Comparison of ENCODE assay signal across 8 mouse cellular contexts in the genomic region with DNA sequence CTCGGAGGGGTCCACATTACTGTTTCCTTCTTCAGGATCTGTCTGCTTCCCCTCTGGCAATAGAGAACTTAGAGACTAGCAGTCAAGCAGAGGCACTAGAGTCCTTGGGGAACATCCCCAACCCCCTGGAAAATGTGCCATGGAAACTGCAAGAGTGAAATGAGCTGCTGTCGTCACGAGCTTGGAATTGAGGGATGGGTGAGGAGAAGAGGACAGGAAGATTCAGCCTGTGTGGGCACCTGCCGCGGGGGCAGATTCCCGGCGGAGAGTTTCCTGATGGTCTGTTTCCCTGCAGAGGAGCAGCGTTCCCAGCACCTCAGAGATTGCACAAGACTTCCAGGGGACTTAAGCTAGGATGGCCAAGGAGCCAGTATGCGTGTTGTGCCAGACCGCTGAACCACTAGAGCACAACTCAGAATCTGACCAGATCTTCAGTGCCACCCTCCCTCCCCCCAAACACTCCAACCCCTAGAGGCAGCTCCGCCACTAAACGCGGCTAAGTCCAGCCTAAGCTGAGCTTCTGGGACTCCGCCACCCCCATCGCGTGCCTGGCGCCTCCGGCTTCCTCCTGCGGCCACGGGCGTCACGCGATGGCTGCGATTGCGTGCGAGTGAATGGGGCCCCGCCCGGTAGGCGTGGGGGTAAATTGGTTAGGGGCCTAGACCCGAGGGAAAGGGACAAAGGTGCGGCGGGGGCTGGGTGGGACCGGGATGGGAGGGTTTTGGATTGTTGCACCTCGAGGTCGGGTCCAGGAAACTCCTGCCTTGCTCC. TPM values are rescaled to one million over a fixed set of nuclear protein-coding genes. Genes with fewer than 3 reads are reported as not detected.
DNase-seq lines count a peak whose midpoint lies in the region; ATAC-seq and TF ChIP-seq lines count a peak whose summit lies in the region.

No protein-coding gene starts in this region.

- DNase-seq in CH12.LX (ENCODE audit: extremely low read depth) = peak; percentile 41
- peak; percentile 25 to 35 for DNase-seq in adrenal gland, postnatal 4 days (ENCODE audit: low spot score in 2 of 2)
- peak; percentile 21 to 31 for DNase-seq in frontal cortex, postnatal 36 days (ENCODE audit: low spot score in 2 of 2)
- DNase-seq in layer of hippocampus, postnatal 36 days = peak; percentile 20 to 24
- peak; percentile 71 for DNase-seq in lung, postnatal 36 days
- DNase-seq in ovary, postnatal 14 days (ENCODE audit: low spot score) = peak; percentile 34
- peak; percentile 69 for DNase-seq in thymus, postnatal 4 days

- no peak for TF ChIP-seq EP300 in CH12.LX (IDR thresholded peaks at IDR 0.05; ENCODE audit: low read length)

- dilution Hi-C loops in CH12.LX (cut with MboI; ENCODE audit: extremely low pct_ligation_motif_present, extremely low pct_unique_long_range_greater_than_20kb, low sequenced_read_pairs) = no loop called here

- peak; percentile 88 for ATAC-seq in hindbrain, embryonic 13.5 days (ENCODE audit: low FRiP score)

- H3K27me3 ChIP-seq in CH12.LX (replicated peaks) = no peaks in the 10 kb centered on the region
- H3K27me3 ChIP-seq in hindbrain, embryonic 13.5 days = peaks cover 5% of the 10 kb centered on the region

- no peak for TF ChIP-seq CTCF in CH12.LX (conservative IDR thresholded peaks at IDR 0.05 in 1 of 2, IDR thresholded peaks at IDR 0.05 in 1 of 2; ENCODE audit: low read depth in 2 of 2, low read length in 2 of 2)

- TF ChIP-seq POLR2A in CH12.LX (IDR thresholded peaks at IDR 0.05; ENCODE audit: low read depth, low read length) = no peak

- H3K36me3 ChIP-seq in CH12.LX (replicated peaks in 1 of 2; ENCODE audit: control insufficient read depth in 1 of 2, insufficient read depth in 1 of 2, low read length in 1 of 2) = no peaks in the 10 kb centered on the region
- no peaks in the 10 kb centered on the region for H3K36me3 ChIP-seq in hindbrain, embryonic 13.5 days

- no peaks in the 10 kb centered on the region for H3K9me3 ChIP-seq in CH12.LX (replicated peaks; ENCODE audit: low read length)
- H3K9me3 ChIP-seq in hindbrain, embryonic 13.5 days = no peaks in the 10 kb centered on the region

- H3K4me2 ChIP-seq in CH12.LX (ENCODE audit: insufficient read depth, low read depth, poor library complexity, severe bottlenecking) = peak overlapping the region; percentile 25; the same call in 1 of the 2 replicates
- peak overlapping the region; percentile 91 for H3K4me2 ChIP-seq in hindbrain, embryonic 13.5 days

- peaks cover 0 to 9% of the 10 kb centered on the region in 2 experiments; a peak in 1 of 4 replicates for H3K4me1 ChIP-seq in CH12.LX (ENCODE audit: control insufficient read depth in 1 of 2, insufficient read depth in 2 of 2)
- H3K4me1 ChIP-seq in hindbrain, embryonic 13.5 days (replicated peaks) = peaks cover 7% of the 10 kb centered on the region; the same call in 1 of the 2 replicates

- no peak overlapping the region for H3K9ac ChIP-seq in CH12.LX (ENCODE audit: insufficient read depth, low read depth)
- peak overlapping the region; percentile 75 for H3K9ac ChIP-seq in hindbrain, embryonic 13.5 days

- H3K27ac ChIP-seq in CH12.LX (ENCODE audit: insufficient read depth, low read depth) = no peak overlapping the region
- H3K27ac ChIP-seq in hindbrain, embryonic 13.5 days = no peak overlapping the region

- H3K79me2 ChIP-seq in CH12.LX (replicated peaks; ENCODE audit: control insufficient read depth, extremely low read depth, insufficient read depth, poor library complexity, severe bottlenecking) = no peaks in the 10 kb centered on the region

- H3K4me3 ChIP-seq in CH12.LX (replicated peaks in 1 of 3; ENCODE audit: low read depth in 2 of 3, low read length in 2 of 3, poor library complexity in 1 of 3) = peak overlapping the region; percentile 37 to 48 (median 41)
- peak overlapping the region; percentile 52 for H3K4me3 ChIP-seq in hindbrain, embryonic 13.5 days

- 3% methylated on average over 35 of the region's 35 CpGs for WGBS in hindbrain, embryonic 13.5 days

- in situ Hi-C loops in CH12.LX (cut with MboI; ENCODE audit: low pct_ligation_motif_present, low pct_unique_long_range_greater_than_20kb, low sequenced_read_pairs) = no loop called here

- TF ChIP-seq RAD21 in CH12.LX (IDR thresholded peaks at IDR 0.05; ENCODE audit: low read depth, low read length) = no peak

TF ChIP-seq in CH12.LX, 34 proteins besides CTCF, POLR2A, EP300 and RAD21:
- TF ChIP-seq BHLHE40 (IDR thresholded peaks at IDR 0.05; ENCODE audit: low read depth, low read length) = peak; percentile 95
- TF ChIP-seq MAZ (IDR thresholded peaks at IDR 0.05; ENCODE audit: low read depth, low read length) = 0 out of 2 replicates have a peak, but pooled peaks have one; percentile 9
- TF ChIP-seq USF1 (IDR thresholded peaks at IDR 0.05; ENCODE audit: low read depth, low read length) = no peak
- TF ChIP-seq TCF12 (IDR thresholded peaks at IDR 0.05; ENCODE audit: low read depth, low read length) = peak; percentile 37; the same call in 1 of the 2 replicates
- peak; percentile 33; the same call in 1 of the 2 replicates for TF ChIP-seq NRF1 (IDR thresholded peaks at IDR 0.05; ENCODE audit: low read depth, low read length)

RNA-seq across cellular contexts. Expression of a gene that starts 32.5 kb away (rescaled TPM):
- total RNA-seq in CH12.LX (2012; rRNA removed) (0.84 and 1.0 TPM in 2 replicates), CH12.LX (2014; rRNA removed) (1.0 and 1.2 TPM in 2 replicates)
- 0.90 and 1.0 TPM in 2 replicates for polyA plus RNA-seq in CH12.LX (2012; ENCODE audit: insufficient read length, low read depth)
- total RNA-seq in adrenal gland, postnatal 4 days (2021) = 1 to 10 TPM; 2.3 to 2.4 TPM
- polyA plus RNA-seq in hindbrain, embryonic 13.5 days (2015; fragmentation: Nextera tagmentation; extraction: Ambion mirVana) = 0.49 and 0.61 TPM in 2 replicates
- total RNA-seq in layer of hippocampus, postnatal 36 days (2021) = 1 to 10 TPM in 1 of 2 experiments, under 1 TPM in 1; 0.80 to 1.2 TPM

RNA-seq across cellular contexts. Expression of a gene that starts 51.1 kb away (rescaled TPM):
- total RNA-seq in CH12.LX (2012; rRNA removed) (23.3 and 27.7 TPM in 2 replicates), CH12.LX (2014; rRNA removed) (26.5 and 27.3 TPM in 2 replicates)
- polyA plus RNA-seq in CH12.LX (2012; ENCODE audit: insufficient read length, low read depth) = 28.9 and 40.1 TPM in 2 replicates
- 10 to 100 TPM; 57.6 to 62.6 TPM for total RNA-seq in adrenal gland, postnatal 4 days (2021)
- polyA plus RNA-seq in hindbrain, embryonic 13.5 days (2015; fragmentation: Nextera tagmentation; extraction: Ambion mirVana) = 113 and 114 TPM in 2 replicates
- total RNA-seq in layer of hippocampus, postnatal 36 days (2021) = 10 to 100 TPM; 70.1 to 72.4 TPM

RNA-seq across cellular contexts. Expression of a gene that starts 57.7 kb away (rescaled TPM):
- total RNA-seq in CH12.LX (2012; rRNA removed) (124 and 134 TPM in 2 replicates), CH12.LX (2014; rRNA removed) (213 and 246 TPM in 2 replicates)
- polyA plus RNA-seq in CH12.LX (2012; ENCODE audit: insufficient read length, low read depth) = 136 and 139 TPM in 2 replicates
- total RNA-seq in adrenal gland, postnatal 4 days (2021) = 100 to 1,000 TPM; 143 to 145 TPM
- 119 and 123 TPM in 2 replicates for polyA plus RNA-seq in hindbrain, embryonic 13.5 days (2015; fragmentation: Nextera tagmentation; extraction: Ambion mirVana)
- total RNA-seq in layer of hippocampus, postnatal 36 days (2021) = 10 to 100 TPM; 71.4 to 80.0 TPM
